Mouse (Mus musculus) lung, embryonic 14.5 days (tissue): ENCODE data around the gene Usp46. TPM values are rescaled to one million over a fixed set of nuclear protein-coding genes. Genes with fewer than 3 reads are reported as not detected.
A peak's percentile ranks its signal among the peaks of the same experiment; 100 is the strongest.

Experiments used
- ATAC-seq: fragments of 200-750 bp; cut with Nextera tagmentation; 2 replicates; pipeline ENCODE4 v1.8.0; 2017; ENCODE audit warnings: mild to moderate bottlenecking, moderate TSS enrichment, moderate library complexity; ENCODE audit not compliant: insufficient read depth
- DNase-seq: peaks from one replicate; pipeline ENCODE4 v3.0.0-alpha.2; 2015
- H3K27ac ChIP-seq: fragments of 300-500 bp; sonication (generic); 2 replicates; pipeline ENCODE4 v1.5.1; 2014; ENCODE audit warnings: low read depth, mild to moderate bottlenecking, moderate library complexity
- H3K27me3 ChIP-seq: fragments of 300-500 bp; sonication (generic); 2 replicates; pipeline ENCODE4 v1.6.1; 2014; ENCODE audit warnings: low read length, control low read depth; ENCODE audit not compliant: insufficient read depth
- H3K36me3 ChIP-seq: fragments of 300-500 bp; sonication (generic); 2 replicates; pipeline ENCODE4 v1.6.1; 2014; ENCODE audit warnings: control low read depth; ENCODE audit not compliant: insufficient read depth
- H3K4me1 ChIP-seq: fragments of 300-500 bp; sonication (generic); 2 replicates; pipeline ENCODE4 v1.6.1; 2014; ENCODE audit warnings: antibody characterized with exemption, control low read depth; ENCODE audit not compliant: insufficient read depth
- H3K4me2 ChIP-seq: fragments of 300-500 bp; sonication (generic); 2 replicates; pipeline ENCODE4 v1.6.1; 2014; ENCODE audit warnings: mild to moderate bottlenecking
- H3K4me3 ChIP-seq: fragments of 300-500 bp; sonication (generic); 2 replicates; pipeline ENCODE4 v1.5.1; 2014; ENCODE audit warnings: low read depth, low read length
- H3K9ac ChIP-seq: fragments of 300-500 bp; sonication (generic); 2 replicates; pipeline ENCODE4 v1.6.1; 2014
- H3K9me3 ChIP-seq: fragments of 300-500 bp; sonication (generic); 2 replicates; pipeline ENCODE4 v1.6.1; 2016; ENCODE audit warnings: low read depth, low read length, control low read depth
- CTCF ChIP-seq: IDR thresholded peaks from 2 replicates; pipeline ENCODE4 v1.5.1; 2016; ENCODE audit warnings: antibody characterized with exemption, low read depth
- WGBS: fragments of 180-500 bp; shearing (Covaris S2); extraction: QIAGEN DNeasy Blood & Tissue Kit; methylation state at CpG from one replicate; pipeline ENCODE4 v1.1.7; 2014; 5-methylcytosine and 5-hydroxymethylcytosine counted together
- polyA plus RNA-seq: library from polyadenylated mRNA; unstranded; fragments of >200 nt; fragmentation: Nextera tagmentation; extraction: Ambion mirVana; gene quantifications from 2 replicates; pipeline ENCODE4 v1.2.1, GENCODE M21; 2014

Usp46 gene
- 46.8 and 48.6 TPM in 2 replicates for polyA plus RNA-seq

- Histone ChIP-seq H3K4me3 (peak within 1 kb of the TSS; percentile 88), H3K4me1 (peaks cover 24% of the 10 kb centered on the region), H3K9ac (peak within 1 kb of the TSS; percentile 88), H3K9me3 (no peaks in the 10 kb centered on the region), H3K27ac (peak within 1 kb of the TSS; percentile 97), H3K4me2 (peak within 1 kb of the TSS; percentile 87), H3K36me3 (no peaks in the 10 kb centered on the region), H3K27me3 (no peaks in the 10 kb centered on the region)
- ATAC-seq, result peak; percentile 91
- DNase-seq, result peak; percentile 88
- under 1% methylated on average over 84 of the region's 89 CpGs for WGBS
- no peak for TF ChIP-seq CTCF
Measured at GRCm38 (mm10) chr5:74067831-74068713, at the start of gene Usp46. Usp46 (minus strand) TSS chr5:74068431.

- Histone ChIP-seq H3K4me1 (no peaks in the 10 kb centered on the region), H3K9me3 (no peaks in the 10 kb centered on the region), H3K27ac (no peak overlapping the region), H3K9ac (no peak overlapping the region), H3K4me3 (no peak overlapping the region), H3K4me2 (no peak overlapping the region), H3K36me3 (no peaks in the 10 kb centered on the region), H3K27me3 (no peaks in the 10 kb centered on the region)
- TF ChIP-seq CTCF, result no peak
- WGBS, result 83% methylated on average over 7 of the region's 7 CpGs
- DNase-seq (no peak), ATAC-seq (no peak)
Measured at GRCm38 (mm10) chr5:74113961-74114689, 45.9 kb upstream of the Usp46 start.

DNA sequence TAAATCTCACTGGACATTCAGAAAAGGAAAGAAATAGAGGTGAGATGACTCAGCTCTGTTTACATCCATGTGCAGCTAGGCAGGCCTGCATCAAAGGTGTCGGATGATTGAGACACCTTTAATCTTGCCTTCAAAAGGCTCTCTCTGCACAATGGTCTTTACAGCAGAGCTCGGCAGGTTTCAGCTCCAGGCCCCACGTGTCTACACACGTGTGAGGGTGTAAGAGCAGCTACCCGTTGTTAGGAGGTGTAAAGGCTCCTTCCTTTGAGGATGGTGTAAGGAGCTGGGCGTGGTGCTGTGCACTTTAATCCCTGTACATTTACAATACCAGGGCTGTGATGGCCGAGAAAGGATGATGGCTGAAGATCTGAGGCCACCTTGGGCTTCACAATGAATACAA is 37.2 kb upstream of the Usp46 start:
- no peak for DNase-seq

DNA sequence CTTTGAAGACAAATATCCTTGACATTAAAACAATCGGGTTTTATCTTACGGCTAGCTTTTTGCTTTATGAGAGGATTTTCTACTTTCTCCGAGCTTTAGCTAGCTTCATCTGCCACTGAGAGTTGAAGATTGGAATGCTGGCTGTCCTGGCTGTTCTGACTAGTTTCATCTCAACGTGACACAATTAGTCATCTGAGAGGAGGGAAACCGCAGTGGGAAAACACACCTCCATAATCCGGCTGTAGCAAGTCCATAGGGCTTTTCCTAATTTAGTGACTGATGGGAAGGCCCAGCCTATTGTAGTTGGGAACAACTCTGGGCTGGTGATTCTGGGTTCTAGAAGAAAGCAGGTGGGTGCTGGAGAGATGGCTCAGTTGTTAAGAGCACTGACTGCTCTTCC is 33.5 kb upstream of the Usp46 start:
- 0 out of 2 replicates have a peak, but pooled peaks cover 4% of the 10 kb centered on the region for H3K4me1 ChIP-seq
- H3K9ac ChIP-seq, result no peak overlapping the region
- no peak overlapping the region for H3K4me2 ChIP-seq
- no peak for TF ChIP-seq CTCF
- 69% methylated on average over 6 of the region's 6 CpGs for WGBS
- no peak overlapping the region for H3K27ac ChIP-seq
- peaks cover 4% of the 10 kb centered on the region; the same call in 1 of the 2 replicates for H3K36me3 ChIP-seq
- no peak overlapping the region for H3K4me3 ChIP-seq
- H3K27me3 ChIP-seq, result no peaks in the 10 kb centered on the region
- DNase-seq (no peak), ATAC-seq (no peak)
- H3K9me3 ChIP-seq, result no peaks in the 10 kb centered on the region

More for the DNA sequence above, 37.2 kb upstream of the Usp46 start:
- Histone ChIP-seq H3K27ac (no peak overlapping the region), H3K9ac (no peak overlapping the region), H3K9me3 (no peaks in the 10 kb centered on the region), H3K4me2 (no peak overlapping the region), H3K27me3 (no peaks in the 10 kb centered on the region), H3K36me3 (no peaks in the 10 kb centered on the region), H3K4me1 (no peaks in the 10 kb centered on the region), H3K4me3 (no peak overlapping the region)
- ATAC-seq, result no peak
- no peak for TF ChIP-seq CTCF
- 40% methylated on average over 7 of the region's 7 CpGs for WGBS

DNA sequence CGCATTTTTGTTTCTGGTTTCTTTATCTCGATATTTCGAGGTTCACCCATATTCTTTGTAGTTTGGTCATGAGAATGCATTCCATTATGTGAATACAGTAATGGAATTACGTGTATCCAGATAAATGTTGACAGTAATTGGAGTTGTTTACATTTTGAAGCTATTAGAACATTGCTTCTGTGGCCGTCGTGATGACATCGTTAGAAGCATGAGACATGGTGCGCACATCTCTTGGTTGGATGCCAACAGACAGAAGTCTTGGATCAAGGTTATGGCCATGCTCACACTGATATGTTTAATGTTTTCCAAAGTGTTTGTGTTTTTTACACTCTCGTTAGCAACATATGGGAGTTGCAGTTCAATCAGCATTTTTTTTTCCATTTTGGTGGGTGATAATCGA is 30.8 kb upstream of the Usp46 start:
- Histone ChIP-seq H3K9me3 (no peaks in the 10 kb centered on the region), H3K4me3 (no peak overlapping the region), H3K27ac (no peak overlapping the region), H3K36me3 (peaks cover 30% of the 10 kb centered on the region), H3K4me2 (no peak overlapping the region), H3K27me3 (no peaks in the 10 kb centered on the region), H3K4me1 (peaks cover 13% of the 10 kb centered on the region; the same call in 1 of the 2 replicates), H3K9ac (no peak overlapping the region)
- WGBS, result 49% methylated on average over 10 of the region's 10 CpGs
- no peak for TF ChIP-seq CTCF
- ATAC-seq, result peak; percentile 73; the same call in 1 of the 2 replicates
- peak; percentile 89 for DNase-seq

GRCm38 (mm10) chr5:74097854-74098220 is 29.6 kb upstream of the Usp46 start:
- Histone ChIP-seq H3K9me3 (no peaks in the 10 kb centered on the region), H3K9ac (no peak overlapping the region), H3K27ac (no peak overlapping the region), H3K4me3 (no peak overlapping the region), H3K4me1 (peaks cover 13% of the 10 kb centered on the region; the same call in 1 of the 2 replicates), H3K36me3 (peaks cover 33% of the 10 kb centered on the region), H3K27me3 (no peaks in the 10 kb centered on the region), H3K4me2 (0 out of 2 replicates have a peak overlapping the region, but pooled peaks have one; percentile 1)
- ATAC-seq (no peak), DNase-seq (no peak)
- no peak for TF ChIP-seq CTCF
- whole genome bisulfite sequencing, result 35% methylated on average over 10 of the region's 10 CpGs
